Mouse (Mus musculus) cerebral cortex, adult 2 months (tissue): ENCODE data around the gene Mrpl58.

Experiments used
- WGBS: fragments of 180-500 bp; shearing (Covaris S2); methylation state at CpG from one replicate; pipeline ENCODE4 v1.1.7; 2018; 5-methylcytosine and 5-hydroxymethylcytosine counted together

Gene Mrpl58

GRCm38 (mm10) chr11:115382891-115383290 lies 20.7 kb upstream of the Mrpl58 start:
- 11% methylated on average over 5 of the region's 5 CpGs for WGBS

GRCm38 (mm10) chr11:115383701-115384474 lies 19.7 kb upstream of the Mrpl58 start:
- 37% methylated on average over 16 of the region's 16 CpGs for WGBS

GRCm38 (mm10) chr11:115384587-115384986 lies 19.0 kb upstream of the Mrpl58 start:
- WGBS = 71% methylated on average over 5 of the region's 5 CpGs

GRCm38 (mm10) chr11:115386859-115387258 lies 16.7 kb upstream of the Mrpl58 start:
- 87% methylated on average over 3 of the region's 3 CpGs for WGBS

- WGBS = 87% methylated on average over 7 of the region's 7 CpGs
These were observed 12.2 kb upstream of the Mrpl58 start for GRCm38 (mm10) chr11:115391358-115391757.

GRCm38 (mm10) chr11:115393721-115394325 lies 9.7 kb upstream of the Mrpl58 start:
- WGBS = 76% methylated on average over 34 of the region's 34 CpGs

- 56% methylated on average over 7 of the region's 7 CpGs for WGBS
These were observed 5.5 kb upstream of the Mrpl58 start for GRCm38 (mm10) chr11:115398085-115398484.

GRCm38 (mm10) chr11:115400126-115400525 lies 3.4 kb upstream of the Mrpl58 start:
- WGBS = 53% methylated on average over 3 of the region's 3 CpGs

- 21% methylated on average over 11 of the region's 11 CpGs for WGBS
These were observed 2.7 kb upstream of the Mrpl58 start for GRCm38 (mm10) chr11:115400630-115401391.

GRCm38 (mm10) chr11:115405723-115406122 lies 2.2 kb downstream of the Mrpl58 start:
- 96% methylated on average over 6 of the region's 6 CpGs for WGBS

GRCm38 (mm10) chr11:115406858-115407401 lies 3.4 kb downstream of the Mrpl58 start:
- WGBS = 74% methylated on average over 17 of the region's 17 CpGs

GRCm38 (mm10) chr11:115408266-115408920 lies 4.8 kb downstream of the Mrpl58 start:
- WGBS = 74% methylated on average over 6 of the region's 6 CpGs

GRCm38 (mm10) chr11:115409556-115409955 lies 6.0 kb downstream of the Mrpl58 start:
- WGBS = 48% methylated on average over 7 of the region's 7 CpGs

- WGBS = under 1% methylated on average over 53 of the region's 56 CpGs
These were observed 16.1 kb downstream of the Mrpl58 start, which contains the start of the genes Atp5h and Kctd2 for GRCm38 (mm10) chr11:115419531-115420237. TSS of gene Atp5h (minus strand) at chr11:115419962. TSS of gene Kctd2 (plus strand) at chr11:115420128.

- WGBS = 1% methylated on average over 45 of the region's 45 CpGs
These were observed 17.0 kb downstream of the Mrpl58 start for GRCm38 (mm10) chr11:115420336-115421190.

- WGBS = 32% methylated on average over 1 of the region's 1 CpGs
These were observed 17.8 kb downstream of the Mrpl58 start for GRCm38 (mm10) chr11:115421328-115421727.

GRCm38 (mm10) chr11:115421972-115422371 lies 18.4 kb downstream of the Mrpl58 start:
- 88% methylated on average over 16 of the region's 16 CpGs for WGBS

GRCm38 (mm10) chr11:115423091-115423490 lies 19.5 kb downstream of the Mrpl58 start:
- 85% methylated on average over 3 of the region's 3 CpGs for WGBS

- 71% methylated on average over 7 of the region's 7 CpGs for WGBS
These were observed 21.1 kb downstream of the Mrpl58 start for GRCm38 (mm10) chr11:115424666-115425065.

- WGBS = 85% methylated on average over 6 of the region's 6 CpGs
These were observed 22.1 kb downstream of the Mrpl58 start for GRCm38 (mm10) chr11:115425671-115426070.
